Mouse (Mus musculus) CH12.LX (cell line): Measurements from ENCODE around the gene Pheta1. TPM values are rescaled to one million over a fixed set of nuclear protein-coding genes. Genes with fewer than 3 reads are reported as not detected.

Experiments
- DNase-seq: peaks from one replicate; pipeline ENCODE4 v3.0.0-alpha.2; 2013; ENCODE audit errors: extremely low read depth
- H3K27ac ChIP-seq: 2 replicates; pipeline ENCODE4 v1.5.1; 2012; ENCODE audit warnings: low read depth, mild to moderate bottlenecking, control low read depth, moderate library complexity; ENCODE audit not compliant: insufficient read depth
- H3K27me3 ChIP-seq: replicated peaks from 2 replicates; pipeline ENCODE3; 2012; ENCODE audit warnings: inconsistent platforms
- H3K36me3 ChIP-seq, 2 experiments: replicated peaks in 1 of 2; 2 replicates each; pipeline versions ENCODE3 to v1.6.1; 2012; ENCODE audit warnings: inconsistent platforms in 1 of 2, low read length in 1 of 2, mild to moderate bottlenecking in 1 of 2, mixed read lengths in 1 of 2, moderate library complexity in 1 of 2; ENCODE audit not compliant: control insufficient read depth in 1 of 2, insufficient read depth in 1 of 2
- H3K4me1 ChIP-seq, 2 experiments: 2 replicates each; pipeline ENCODE4 v1.6.1; 2012; ENCODE audit warnings: inconsistent platforms in 1 of 2, moderate library complexity in 1 of 2; ENCODE audit not compliant: insufficient read depth in 2 of 2, control insufficient read depth in 1 of 2
- H3K4me2 ChIP-seq: 2 replicates; pipeline ENCODE4 v1.6.1; 2012; ENCODE audit warnings: low read depth, mild to moderate bottlenecking, control low read depth; ENCODE audit not compliant: poor library complexity, insufficient read depth, severe bottlenecking
- H3K4me3 ChIP-seq, 3 experiments: fragments of 150-350 bp in 1 of 3; sonication (generic) in 1 of 3; replicated peaks in 1 of 3; 2 replicates each; pipeline versions ENCODE3 to v1.5.1; 2011 to 2012; ENCODE audit warnings: low read depth in 2 of 3, low read length in 2 of 3, mild to moderate bottlenecking in 2 of 3, moderate library complexity in 2 of 3, control low read depth in 1 of 3, improper control_type of control experiment in 1 of 3, inconsistent platforms in 1 of 3, mixed read lengths in 1 of 3; ENCODE audit not compliant: poor library complexity in 1 of 3
- H3K79me2 ChIP-seq: replicated peaks from 2 replicates; pipeline ENCODE4 v1.6.1; 2012; ENCODE audit warnings: mild to moderate bottlenecking, moderate library complexity; ENCODE audit not compliant: control insufficient read depth, poor library complexity, insufficient read depth, severe bottlenecking; ENCODE audit errors: extremely low read depth
- H3K9ac ChIP-seq: 2 replicates; pipeline ENCODE4 v1.6.1; 2012; ENCODE audit warnings: low read depth, mild to moderate bottlenecking, control low read depth, moderate library complexity; ENCODE audit not compliant: insufficient read depth
- H3K9me3 ChIP-seq: replicated peaks from 2 replicates; pipeline ENCODE3; 2012; ENCODE audit warnings: low read length, inconsistent platforms, mixed read lengths
- BHLHE40 ChIP-seq: IDR thresholded peaks from 2 replicates; pipeline ENCODE4 v1.6.1; 2011; ENCODE audit warnings: mild to moderate bottlenecking, low read depth, low read length, improper control_type of control experiment
- EP300 ChIP-seq: IDR thresholded peaks from 2 replicates; pipeline ENCODE4 v1.6.1; 2011; ENCODE audit warnings: low read length, improper control_type of control experiment
- ETS1 ChIP-seq: conservative IDR thresholded peaks from 2 replicates; pipeline ENCODE4 v1.6.1; 2012; ENCODE audit warnings: low read depth, mild to moderate bottlenecking, inconsistent platforms, low read length, improper control_type of control experiment, moderate library complexity
- JUND ChIP-seq: conservative IDR thresholded peaks from 2 replicates; pipeline ENCODE4 v1.6.1; 2011; ENCODE audit warnings: low read depth, low read length, improper control_type of control experiment
- KAT2A ChIP-seq: IDR thresholded peaks from 2 replicates; pipeline ENCODE4 v1.6.1; 2012; ENCODE audit warnings: low read length, improper control_type of control experiment, inconsistent platforms; ENCODE audit not compliant: insufficient replicate concordance
- MAFK ChIP-seq: IDR thresholded peaks from 2 replicates; pipeline ENCODE4 v1.6.1; 2011; ENCODE audit warnings: low read length, improper control_type of control experiment; ENCODE audit not compliant: insufficient replicate concordance
- MXI1 ChIP-seq: IDR thresholded peaks from 2 replicates; pipeline ENCODE4 v1.6.1; 2011; ENCODE audit warnings: mild to moderate bottlenecking, low read depth, low read length, improper control_type of control experiment
- NELFE ChIP-seq: IDR thresholded peaks from 2 replicates; pipeline ENCODE4 v1.6.1; 2011; ENCODE audit warnings: low read depth, low read length, improper control_type of control experiment
- NRF1 ChIP-seq: IDR thresholded peaks from 2 replicates; pipeline ENCODE4 v1.6.1; 2014; ENCODE audit warnings: low read depth, mild to moderate bottlenecking, inconsistent platforms, low read length, improper control_type of control experiment, moderate library complexity
- RAD21 ChIP-seq: IDR thresholded peaks from 2 replicates; pipeline ENCODE4 v1.6.1; 2011; ENCODE audit warnings: low read depth, mild to moderate bottlenecking, low read length, improper control_type of control experiment, moderate library complexity
- RCOR1 ChIP-seq: conservative IDR thresholded peaks from 2 replicates; pipeline ENCODE4 v1.6.1; 2012; ENCODE audit warnings: low read depth, mild to moderate bottlenecking, inconsistent platforms, low read length, improper control_type of control experiment
- SMC3 ChIP-seq: IDR thresholded peaks from 2 replicates; pipeline ENCODE4 v1.6.1; 2011; ENCODE audit warnings: low read depth, low read length, improper control_type of control experiment
- TCF12 ChIP-seq: IDR thresholded peaks from 2 replicates; pipeline ENCODE4 v1.6.1; 2014; ENCODE audit warnings: low read depth, mild to moderate bottlenecking, inconsistent platforms, low read length, improper control_type of control experiment
- ZC3H11A ChIP-seq: IDR thresholded peaks from 2 replicates; pipeline ENCODE4 v1.6.1; 2012; ENCODE audit warnings: low read depth, mild to moderate bottlenecking, inconsistent platforms, low read length, improper control_type of control experiment
- ZNF384 ChIP-seq: IDR thresholded peaks from 2 replicates; pipeline ENCODE4 v1.6.1; 2012; ENCODE audit warnings: low read depth, low read length, improper control_type of control experiment, inconsistent platforms
- dilution Hi-C: fragments of 300-500 bp; cut with MboI; formaldehyde crosslinking; loops from 2 replicates; pipeline ENCODE4 v1.14.3; 2020; ENCODE audit warnings: low sequenced_read_pairs; ENCODE audit not compliant: extremely low pct_unique_long_range_greater_than_20kb, extremely low pct_ligation_motif_present
- in situ Hi-C: fragments of 300-500 bp; cut with MboI; formaldehyde crosslinking; loops from 3 replicates; pipeline ENCODE4 v1.14.3; 2019; ENCODE audit warnings: low sequenced_read_pairs, low pct_ligation_motif_present, low pct_unique_long_range_greater_than_20kb, mixed read lengths
- polyA plus RNA-seq: library from polyadenylated mRNA; unstranded; fragments of >175 nt; gene quantifications from 2 replicates; pipeline ENCODE4 v1.2.1, GENCODE M21; 2012; ENCODE audit warnings: low read depth; ENCODE audit not compliant: insufficient read length
- total RNA-seq, 2 experiments: library from RNA; depleted of rRNA; stranded (reverse); fragments of 300-350 nt in 1 of 2; fragments of >200 nt in 1 of 2; gene quantifications; 2 replicates each; pipeline ENCODE4 v1.2.3; 2012 to 2014

Pheta1 gene
- total and polyA plus RNA-seq, 3 experiments: 1.4 to 4.5 (median 2.0) TPM

DNA sequence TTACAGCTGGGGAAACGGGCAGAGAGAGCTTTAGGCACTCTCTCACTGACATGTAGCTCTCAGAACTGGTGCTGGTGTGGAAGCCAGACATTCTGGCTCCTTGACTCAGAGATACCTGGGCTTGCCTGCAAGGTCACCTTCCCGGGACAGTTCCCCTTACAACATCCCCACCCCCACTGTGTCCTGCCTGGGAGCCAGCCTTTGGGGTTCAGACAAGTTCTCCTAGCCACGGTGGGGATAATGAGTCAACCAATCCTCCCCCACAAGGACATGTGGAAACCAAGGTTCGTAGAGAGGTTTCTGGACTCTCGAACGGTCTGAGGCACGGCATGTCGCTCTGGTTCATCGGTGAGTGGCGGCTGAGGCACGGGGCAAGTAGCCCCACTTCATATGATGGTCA lies 8.0 kb downstream of the Pheta1 start:
- H3K36me3 ChIP-seq: peaks cover 9 to 21% of the 10 kb centered on the region in 2 experiments
- no peaks in the 10 kb centered on the region for H3K79me2 ChIP-seq
- no peak overlapping the region for H3K9ac ChIP-seq
- peaks cover 9% of the 10 kb centered on the region for H3K9me3 ChIP-seq
- dilution Hi-C loops: no loop called here
- TF ChIP-seq TCF12 (no peak), NRF1 (no peak)
- peaks cover 36% of the 10 kb centered on the region for H3K27me3 ChIP-seq
- peaks cover 8 to 14% of the 10 kb centered on the region in 2 experiments for H3K4me1 ChIP-seq
- no peak for DNase-seq
- no peak overlapping the region for H3K4me3 ChIP-seq
- no peak overlapping the region for H3K27ac ChIP-seq
- in situ Hi-C loops: no loop called here
- H3K4me2 ChIP-seq: no peak overlapping the region

DNA sequence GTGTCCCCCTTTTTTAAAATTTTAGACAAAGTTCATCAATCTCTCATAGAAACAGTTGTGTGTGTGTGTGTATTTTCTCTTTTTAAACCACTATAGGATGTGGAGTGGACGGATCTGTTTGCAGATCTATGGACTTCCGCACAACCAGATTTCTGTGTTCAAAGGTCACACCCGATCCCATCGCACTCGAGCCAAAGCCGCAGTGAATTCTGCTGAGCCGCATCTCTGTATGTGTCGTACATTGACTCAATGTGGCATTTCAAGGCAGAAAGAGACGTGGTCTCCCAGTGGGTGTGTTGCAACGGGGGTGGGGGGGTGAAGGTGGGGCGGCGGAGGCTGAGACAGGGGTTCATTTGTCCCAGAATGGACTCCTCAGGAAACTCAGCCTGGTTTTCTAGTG lies 9.6 kb downstream of the Pheta1 start:
- no peak overlapping the region for H3K27ac ChIP-seq
- no peak overlapping the region for H3K4me3 ChIP-seq
- H3K9ac ChIP-seq: no peak overlapping the region
- peaks cover 9% of the 10 kb centered on the region for H3K9me3 ChIP-seq
- in situ Hi-C loops: no loop called here
- peaks cover 38% of the 10 kb centered on the region for H3K27me3 ChIP-seq
- dilution Hi-C loops: no loop called here
- H3K36me3 ChIP-seq: peaks cover 0 to 4% of the 10 kb centered on the region in 2 experiments
- no peak for TF ChIP-seq RCOR1
- TF ChIP-seq MAFK: no peak
- no peak for TF ChIP-seq JUND
- TF ChIP-seq EP300: no peak
- TF ChIP-seq ZC3H11A: no peak
- no peak for TF ChIP-seq SMC3
- TF ChIP-seq KAT2A: no peak
- TF ChIP-seq ETS1: no peak
- TF ChIP-seq BHLHE40: no peak
- no peak for TF ChIP-seq MXI1
- TF ChIP-seq RAD21: no peak
- no peak for TF ChIP-seq NELFE
- no peak for TF ChIP-seq ZNF384
- H3K4me2 ChIP-seq: no peak overlapping the region
- H3K4me1 ChIP-seq: peaks cover 8 to 10% of the 10 kb centered on the region in 2 experiments
- H3K79me2 ChIP-seq: no peaks in the 10 kb centered on the region
- DNase-seq: no peak
